Mouse (Mus musculus): ENCODE results near the gene Ankrd33. TPM values are rescaled to one million over a fixed set of nuclear protein-coding genes. Genes with fewer than 3 reads are reported as not detected.

Ankrd33 gene
- polyA plus RNA-seq, 1 experiment from 2014 or later, result not detected

GRCm38 (mm10) chr15:101154700-101155616 is 39.4 kb downstream of the Ankrd33 start:
- Histone ChIP-seq H3K27me3 (replicated peaks; ENCODE audit: control insufficient read depth, insufficient read depth, low read length) (no peaks in the 10 kb centered on the region), H3K4me1 (ENCODE audit: control insufficient read depth, insufficient read depth, low read length) (peaks cover 4% of the 10 kb centered on the region; the same call in 1 of the 2 replicates), H3K4me2 (ENCODE audit: low read length) (no peak overlapping the region), H3K9me3 (replicated peaks; ENCODE audit: control insufficient read depth, low read length) (no peaks in the 10 kb centered on the region), H3K9ac (ENCODE audit: low read length) (no peak overlapping the region), H3K27ac (ENCODE audit: low read depth, low read length) (no peak overlapping the region), H3K4me3 (ENCODE audit: low read depth, low read length) (no peak overlapping the region), H3K36me3 (ENCODE audit: control insufficient read depth, insufficient read depth, low read length) (no peaks in the 10 kb centered on the region)
- no peak for DNase-seq (ENCODE audit: low spot score)
- WGBS, result 79% methylated on average over 7 of the region's 7 CpGs
- no peak for ATAC-seq

GRCm38 (mm10) chr15:101160128-101160527 is 44.6 kb downstream of the Ankrd33 start:
- H3K4me2 ChIP-seq (ENCODE audit: low read length), result peak overlapping the region; percentile 25; the same call in 1 of the 2 replicates
- H3K4me3 ChIP-seq (ENCODE audit: low read depth, low read length), result no peak overlapping the region
- no peaks in the 10 kb centered on the region for H3K9me3 ChIP-seq (replicated peaks; ENCODE audit: control insufficient read depth, low read length)
- ATAC-seq (no peak), DNase-seq (ENCODE audit: low spot score) (no peak)
- H3K36me3 ChIP-seq (ENCODE audit: control insufficient read depth, insufficient read depth, low read length), result no peaks in the 10 kb centered on the region
- WGBS, result 21% methylated on average over 1 of the region's 1 CpGs
- peaks cover 44% of the 10 kb centered on the region for H3K4me1 ChIP-seq (ENCODE audit: control insufficient read depth, insufficient read depth, low read length)
- H3K27ac ChIP-seq (ENCODE audit: low read depth, low read length), result peak overlapping the region; percentile 78
- no peak overlapping the region for H3K9ac ChIP-seq (ENCODE audit: low read length)
- H3K27me3 ChIP-seq (replicated peaks; ENCODE audit: control insufficient read depth, insufficient read depth, low read length), result no peaks in the 10 kb centered on the region

- WGBS, result 5% methylated on average over 7 of the region's 7 CpGs
- Histone ChIP-seq H3K9ac (ENCODE audit: low read length) (no peak overlapping the region), H3K27ac (ENCODE audit: low read depth, low read length) (peak overlapping the region; percentile 78), H3K9me3 (replicated peaks; ENCODE audit: control insufficient read depth, low read length) (no peaks in the 10 kb centered on the region), H3K27me3 (replicated peaks; ENCODE audit: control insufficient read depth, insufficient read depth, low read length) (no peaks in the 10 kb centered on the region), H3K4me1 (ENCODE audit: control insufficient read depth, insufficient read depth, low read length) (peaks cover 45% of the 10 kb centered on the region), H3K4me3 (ENCODE audit: low read depth, low read length) (no peak overlapping the region), H3K36me3 (ENCODE audit: control insufficient read depth, insufficient read depth, low read length) (no peaks in the 10 kb centered on the region), H3K4me2 (ENCODE audit: low read length) (peak overlapping the region; percentile 25; the same call in 1 of the 2 replicates)
- peak; percentile 69 for ATAC-seq
- peak; percentile 94 for DNase-seq (ENCODE audit: low spot score)
Measured at GRCm38 (mm10) chr15:101160591-101160990, 45.0 kb downstream of the Ankrd33 start.

GRCm38 (mm10) chr15:101161534-101161933 is 46.0 kb downstream of the Ankrd33 start:
- WGBS, result 67% methylated on average over 7 of the region's 7 CpGs
- Histone ChIP-seq H3K27me3 (replicated peaks; ENCODE audit: control insufficient read depth, insufficient read depth, low read length) (no peaks in the 10 kb centered on the region), H3K36me3 (ENCODE audit: control insufficient read depth, insufficient read depth, low read length) (no peaks in the 10 kb centered on the region), H3K4me3 (ENCODE audit: low read depth, low read length) (no peak overlapping the region), H3K4me1 (ENCODE audit: control insufficient read depth, insufficient read depth, low read length) (peaks cover 47% of the 10 kb centered on the region), H3K9me3 (replicated peaks; ENCODE audit: control insufficient read depth, low read length) (no peaks in the 10 kb centered on the region), H3K9ac (ENCODE audit: low read length) (no peak overlapping the region), H3K4me2 (ENCODE audit: low read length) (no peak overlapping the region), H3K27ac (ENCODE audit: low read depth, low read length) (no peak overlapping the region; the same call in 1 of the 2 replicates)
- no peak for DNase-seq (ENCODE audit: low spot score)
- no peak for ATAC-seq

GRCm38 (mm10) chr15:101163056-101163458 is 47.5 kb downstream of the Ankrd33 start:
- H3K9me3 ChIP-seq (replicated peaks; ENCODE audit: control insufficient read depth, low read length), result no peaks in the 10 kb centered on the region
- ATAC-seq (peak; percentile 77), DNase-seq (ENCODE audit: low spot score) (peak; percentile 77)
- H3K4me1 ChIP-seq (ENCODE audit: control insufficient read depth, insufficient read depth, low read length), result peaks cover 47% of the 10 kb centered on the region
- no peak overlapping the region for H3K4me3 ChIP-seq (ENCODE audit: low read depth, low read length)
- H3K9ac ChIP-seq (ENCODE audit: low read length), result 0 out of 2 replicates have a peak overlapping the region, but pooled peaks have one; percentile 26
- H3K36me3 ChIP-seq (ENCODE audit: control insufficient read depth, insufficient read depth, low read length), result no peaks in the 10 kb centered on the region
- H3K4me2 ChIP-seq (ENCODE audit: low read length), result peak overlapping the region; percentile 9; the same call in 1 of the 2 replicates
- peak overlapping the region; percentile 69 for H3K27ac ChIP-seq (ENCODE audit: low read depth, low read length)
- WGBS, result 13% methylated on average over 15 of the region's 15 CpGs
- no peaks in the 10 kb centered on the region for H3K27me3 ChIP-seq (replicated peaks; ENCODE audit: control insufficient read depth, insufficient read depth, low read length)

GRCm38 (mm10) chr15:101163854-101164253 is 48.3 kb downstream of the Ankrd33 start:
- DNase-seq (ENCODE audit: low spot score), result peak; percentile 78
- H3K4me2 ChIP-seq (ENCODE audit: low read length), result no peak overlapping the region

GRCm38 (mm10) chr15:101164291-101164690 is 48.7 kb downstream of the Ankrd33 start:
- WGBS, result 50% methylated on average over 5 of the region's 5 CpGs
- no peak overlapping the region for H3K4me3 ChIP-seq (ENCODE audit: low read depth, low read length)
- H3K4me1 ChIP-seq (ENCODE audit: control insufficient read depth, insufficient read depth, low read length), result peaks cover 47% of the 10 kb centered on the region
- no peaks in the 10 kb centered on the region for H3K9me3 ChIP-seq (replicated peaks; ENCODE audit: control insufficient read depth, low read length)
- H3K27me3 ChIP-seq (replicated peaks; ENCODE audit: control insufficient read depth, insufficient read depth, low read length), result no peaks in the 10 kb centered on the region
- H3K9ac ChIP-seq (ENCODE audit: low read length), result no peak overlapping the region
- DNase-seq (ENCODE audit: low spot score), result no peak
- H3K27ac ChIP-seq (ENCODE audit: low read depth, low read length), result peak overlapping the region; percentile 69
- no peak overlapping the region for H3K4me2 ChIP-seq (ENCODE audit: low read length)
- ATAC-seq, result no peak
- H3K36me3 ChIP-seq (ENCODE audit: control insufficient read depth, insufficient read depth, low read length), result no peaks in the 10 kb centered on the region

More at GRCm38 (mm10) chr15:101163854-101164253, 48.3 kb downstream of the Ankrd33 start:
- Histone ChIP-seq H3K36me3 (ENCODE audit: control insufficient read depth, insufficient read depth, low read length) (no peaks in the 10 kb centered on the region), H3K9me3 (replicated peaks; ENCODE audit: control insufficient read depth, low read length) (no peaks in the 10 kb centered on the region), H3K9ac (ENCODE audit: low read length) (0 out of 2 replicates have a peak overlapping the region, but pooled peaks have one; percentile 30), H3K27ac (ENCODE audit: low read depth, low read length) (peak overlapping the region; percentile 69), H3K27me3 (replicated peaks; ENCODE audit: control insufficient read depth, insufficient read depth, low read length) (no peaks in the 10 kb centered on the region), H3K4me1 (ENCODE audit: control insufficient read depth, insufficient read depth, low read length) (peaks cover 47% of the 10 kb centered on the region), H3K4me3 (ENCODE audit: low read depth, low read length) (no peak overlapping the region)
- WGBS, result 32% methylated on average over 5 of the region's 5 CpGs
- no peak for ATAC-seq

- Histone ChIP-seq H3K4me3 (ENCODE audit: low read depth, low read length) (no peak overlapping the region), H3K9ac (ENCODE audit: low read length) (no peak overlapping the region), H3K9me3 (replicated peaks; ENCODE audit: control insufficient read depth, low read length) (no peaks in the 10 kb centered on the region), H3K27ac (ENCODE audit: low read depth, low read length) (no peak overlapping the region), H3K27me3 (replicated peaks; ENCODE audit: control insufficient read depth, insufficient read depth, low read length) (no peaks in the 10 kb centered on the region), H3K4me2 (ENCODE audit: low read length) (no peak overlapping the region), H3K4me1 (ENCODE audit: control insufficient read depth, insufficient read depth, low read length) (peaks cover 38% of the 10 kb centered on the region), H3K36me3 (ENCODE audit: control insufficient read depth, insufficient read depth, low read length) (no peaks in the 10 kb centered on the region)
- DNase-seq (ENCODE audit: low spot score), result no peak
- 0 out of 2 replicates have a peak, but pooled peaks have one; percentile 24 for ATAC-seq
- WGBS, result 68% methylated on average over 16 of the region's 16 CpGs
Measured at GRCm38 (mm10) chr15:101165658-101166437, 50.3 kb downstream of the Ankrd33 start.
